Mouse (Mus musculus) adrenal gland, postnatal 25 days (tissue): ENCODE data around the gene Shb. TPM values are rescaled to one million over a fixed set of nuclear protein-coding genes. Genes with fewer than 3 reads are reported as not detected.
A peak's percentile ranks its signal among the peaks of the same experiment; 100 is the strongest.

ENCODE experiments used
- DNase-seq: peaks from one replicate; pipeline ENCODE4 v3.0.0; 2021; ENCODE audit warnings: mixed read lengths
- total RNA-seq: library from RNA; stranded (reverse); gene quantifications from 2 replicates; pipeline ENCODE4 v1.2.3, GENCODE M21; 2021

Shb gene
- total RNA-seq, 1 experiment from 2014 or later: 88.4 TPM

GRCm38 (mm10) chr4:45449012-45449411 is 83.3 kb downstream of the Shb start:
- no peak for DNase-seq

- no peak for DNase-seq
Observed at GRCm38 (mm10) chr4:45448481-45448880, 83.8 kb downstream of the Shb start.

- peak; percentile 46 for DNase-seq
Observed at GRCm38 (mm10) chr4:45447196-45447595, 85.1 kb downstream of the Shb start.

- no peak for DNase-seq
Observed at GRCm38 (mm10) chr4:45445235-45445634, 87.0 kb downstream of the Shb start.

- no peak for DNase-seq
Observed at GRCm38 (mm10) chr4:45444813-45445212, 87.5 kb downstream of the Shb start.

- DNase-seq: no peak
Observed at GRCm38 (mm10) chr4:45443652-45444051, 88.6 kb downstream of the Shb start.

- no peak for DNase-seq
Observed at GRCm38 (mm10) chr4:45442237-45442636, 90.0 kb downstream of the Shb start.

- no peak for DNase-seq
Observed at GRCm38 (mm10) chr4:45441778-45442177, 90.5 kb downstream of the Shb start.

GRCm38 (mm10) chr4:45439281-45439680 is 93.0 kb downstream of the Shb start:
- no peak for DNase-seq

- no peak for DNase-seq
Observed at GRCm38 (mm10) chr4:45437010-45437409, 95.3 kb downstream of the Shb start.

- DNase-seq: no peak
Observed at GRCm38 (mm10) chr4:45436383-45436913, 95.8 kb downstream of the Shb start.

- no peak for DNase-seq
Observed at GRCm38 (mm10) chr4:45435899-45436298, 96.4 kb downstream of the Shb start.

GRCm38 (mm10) chr4:45434681-45435080 is 97.6 kb downstream of the Shb start:
- no peak for DNase-seq

GRCm38 (mm10) chr4:45434071-45434470 is 98.2 kb downstream of the Shb start:
- no peak for DNase-seq

GRCm38 (mm10) chr4:45431806-45432205 is 100.5 kb downstream of the Shb start:
- DNase-seq: no peak

GRCm38 (mm10) chr4:45431316-45431715 is 101.0 kb downstream of the Shb start:
- DNase-seq: no peak

- DNase-seq: peak; percentile 42
Observed at GRCm38 (mm10) chr4:45429451-45429850, 102.8 kb downstream of the Shb start.

GRCm38 (mm10) chr4:45426724-45427457 is 105.4 kb downstream of the Shb start:
- no peak for DNase-seq

GRCm38 (mm10) chr4:45423406-45423805 is 108.9 kb downstream of the Shb start:
- DNase-seq: no peak

GRCm38 (mm10) chr4:45422640-45423039 is 109.6 kb downstream of the Shb start:
- no peak for DNase-seq

GRCm38 (mm10) chr4:45421519-45422260 is 110.6 kb downstream of the Shb start:
- no peak for DNase-seq

GRCm38 (mm10) chr4:45420733-45421132 is 111.5 kb downstream of the Shb start:
- DNase-seq: no peak

- DNase-seq: no peak
Observed at GRCm38 (mm10) chr4:45419051-45419450, 113.2 kb downstream of the Shb start.
